Mouse (Mus musculus): Measurements from ENCODE around the gene Pgbd5. TPM values are rescaled to one million over a fixed set of nuclear protein-coding genes. Genes with fewer than 3 reads are reported as not detected.

Gene Pgbd5
- total RNA-seq (2023), result not detected

DNA sequence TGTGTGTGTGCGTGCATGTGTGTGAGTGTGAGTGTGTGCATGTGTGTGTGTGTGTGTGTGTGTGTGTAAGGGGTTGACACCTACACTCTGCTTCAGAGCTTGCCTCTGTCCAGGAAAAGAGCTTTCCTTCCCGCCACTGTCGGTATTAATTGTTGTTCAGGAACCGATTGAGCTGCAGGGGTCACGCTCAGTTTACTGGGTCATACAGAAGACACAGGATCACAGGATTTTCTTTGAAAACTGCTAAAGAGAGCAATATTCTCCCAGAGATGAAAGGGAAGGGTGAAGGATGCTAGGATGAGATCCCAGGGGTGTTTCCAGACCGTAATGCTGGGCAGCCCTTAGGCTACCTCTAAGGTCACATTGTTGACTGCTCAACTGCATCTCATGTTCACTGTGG is at the start of gene Pgbd5:
TSS of gene Pgbd5 (minus strand) at position 101 of the 400 bp plus-strand sequence.

Other genes starting within 250 kb of the Pgbd5 start
- gene Galnt2, start 208.3 kb downstream of the Pgbd5 start, total RNA-seq (2023), result 35.8 TPM
- gene Cog2, start 81.1 kb upstream of the Pgbd5 start, total RNA-seq (2023), result 41.4 TPM
- gene Agt, start 130.0 kb upstream of the Pgbd5 start, total RNA-seq (2023), result not detected
- gene Capn9, start 136.5 kb upstream of the Pgbd5 start, total RNA-seq (2023), result not detected
- 5.5 TPM for gene 2310022B05Rik, start 223.7 kb upstream of the Pgbd5 start, total RNA-seq (2023)